Mouse (Mus musculus) stomach, postnatal 0 days (tissue): Measurements from ENCODE around the gene Tenm3.

Experiments used
- CTCF ChIP-seq: IDR thresholded peaks from 2 replicates; pipeline ENCODE4 v1.5.1; 2016; ENCODE audit warnings: antibody characterized with exemption, low read depth, mild to moderate bottlenecking, moderate library complexity
- EP300 ChIP-seq: optimal IDR thresholded peaks from 2 replicates; pipeline ENCODE3; 2016; ENCODE audit warnings: antibody characterized with exemption

DNA sequence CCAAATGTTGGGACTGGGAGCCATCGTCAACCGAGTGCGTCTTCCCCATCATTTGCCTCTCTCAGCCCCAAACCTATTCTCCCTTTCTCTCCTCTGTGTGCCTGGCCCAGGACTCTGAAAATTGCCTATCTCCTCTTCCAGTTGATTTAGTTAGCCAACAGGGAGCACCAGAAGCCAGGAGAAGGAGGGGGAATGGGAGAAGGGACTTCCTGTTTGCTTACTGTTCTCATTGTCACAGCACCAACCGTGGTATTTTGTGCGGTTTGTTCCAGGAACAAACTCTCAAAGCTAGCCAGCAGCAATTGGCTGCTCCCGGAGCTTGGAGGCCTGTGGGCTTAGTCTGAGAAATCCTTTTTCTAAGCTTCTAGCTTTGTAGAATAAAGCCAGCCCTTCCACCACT, 636.2 kb downstream of the Tenm3 start:
- no peak for TF ChIP-seq CTCF
- no peak for TF ChIP-seq EP300
